Mouse (Mus musculus): ENCODE results near the gene Ephb6.

GRCm38 (mm10) chr6:41622661-41623060 is 17.4 kb downstream of the Ephb6 start:
- TF ChIP-seq CTCF (IDR thresholded peaks at IDR 0.05; ENCODE audit: low read depth, low read length): peak; percentile 80
- TF ChIP-seq POLR2AphosphoS5 (IDR thresholded peaks at IDR 0.05; ENCODE audit: insufficient replicate concordance, low read depth, low read length): no peak
